Mouse (Mus musculus): Measurements from ENCODE around the gene Pvalb. TPM values are rescaled to one million over a fixed set of nuclear protein-coding genes. Genes with fewer than 3 reads are reported as not detected.

The Pvalb gene
- polyA plus RNA-seq, 1 experiment: not detected

GRCm38 (mm10) chr15:78165292-78165691 lies 40.9 kb downstream of the Pvalb start:
- Histone ChIP-seq H3K4me1 (ENCODE audit: control insufficient read depth, insufficient read depth, low read length) (no peaks in the 10 kb centered on the region), H3K27ac (ENCODE audit: insufficient read depth, low read length) (no peak overlapping the region), H3K4me3 (ENCODE audit: insufficient read depth, low read length) (no peak overlapping the region)
- no peak for TF ChIP-seq CTCF (IDR thresholded peaks at IDR 0.05; ENCODE audit: borderline replicate concordance, insufficient read depth, low read length)
- TF ChIP-seq POLR2A (IDR thresholded peaks at IDR 0.05; ENCODE audit: low read depth, low read length): no peak

- Histone ChIP-seq H3K27ac (ENCODE audit: insufficient read depth, low read length) (no peak overlapping the region), H3K4me1 (ENCODE audit: control insufficient read depth, insufficient read depth, low read length) (no peaks in the 10 kb centered on the region), H3K4me3 (ENCODE audit: insufficient read depth, low read length) (no peak overlapping the region)
- no peak for TF ChIP-seq POLR2A (IDR thresholded peaks at IDR 0.05; ENCODE audit: low read depth, low read length)
- no peak for TF ChIP-seq CTCF (IDR thresholded peaks at IDR 0.05; ENCODE audit: borderline replicate concordance, insufficient read depth, low read length)
Observed at GRCm38 (mm10) chr15:78164466-78164865, 41.7 kb downstream of the Pvalb start.

- H3K27ac ChIP-seq (ENCODE audit: insufficient read depth, low read length): no peak overlapping the region
- H3K4me1 ChIP-seq (ENCODE audit: control insufficient read depth, insufficient read depth, low read length): no peaks in the 10 kb centered on the region
- H3K4me3 ChIP-seq (ENCODE audit: insufficient read depth, low read length): no peak overlapping the region
- TF ChIP-seq POLR2A (IDR thresholded peaks at IDR 0.05; ENCODE audit: low read depth, low read length) (no peak), CTCF (IDR thresholded peaks at IDR 0.05; ENCODE audit: borderline replicate concordance, insufficient read depth, low read length) (no peak)
Observed at GRCm38 (mm10) chr15:78161946-78162345, 44.3 kb downstream of the Pvalb start.

GRCm38 (mm10) chr15:78158335-78158734 lies 47.9 kb downstream of the Pvalb start:
- H3K4me1 ChIP-seq (ENCODE audit: control insufficient read depth, insufficient read depth, low read length): no peaks in the 10 kb centered on the region
- no peak for TF ChIP-seq CTCF (IDR thresholded peaks at IDR 0.05; ENCODE audit: borderline replicate concordance, insufficient read depth, low read length)
- TF ChIP-seq POLR2A (IDR thresholded peaks at IDR 0.05; ENCODE audit: low read depth, low read length): no peak
- H3K4me3 ChIP-seq (ENCODE audit: insufficient read depth, low read length): no peak overlapping the region
- no peak overlapping the region for H3K27ac ChIP-seq (ENCODE audit: insufficient read depth, low read length)

GRCm38 (mm10) chr15:78157824-78158223 lies 48.4 kb downstream of the Pvalb start:
- no peak for TF ChIP-seq CTCF (IDR thresholded peaks at IDR 0.05; ENCODE audit: borderline replicate concordance, insufficient read depth, low read length)
- TF ChIP-seq POLR2A (IDR thresholded peaks at IDR 0.05; ENCODE audit: low read depth, low read length): no peak
- H3K4me3 ChIP-seq (ENCODE audit: insufficient read depth, low read length): no peak overlapping the region
- no peak overlapping the region for H3K27ac ChIP-seq (ENCODE audit: insufficient read depth, low read length)
- H3K4me1 ChIP-seq (ENCODE audit: control insufficient read depth, insufficient read depth, low read length): no peaks in the 10 kb centered on the region

GRCm38 (mm10) chr15:78157330-78157729 lies 48.9 kb downstream of the Pvalb start:
- H3K4me1 ChIP-seq (ENCODE audit: control insufficient read depth, insufficient read depth, low read length): no peaks in the 10 kb centered on the region
- no peak overlapping the region for H3K27ac ChIP-seq (ENCODE audit: insufficient read depth, low read length)
- no peak for TF ChIP-seq POLR2A (IDR thresholded peaks at IDR 0.05; ENCODE audit: low read depth, low read length)
- no peak for TF ChIP-seq CTCF (IDR thresholded peaks at IDR 0.05; ENCODE audit: borderline replicate concordance, insufficient read depth, low read length)
- no peak overlapping the region for H3K4me3 ChIP-seq (ENCODE audit: insufficient read depth, low read length)

GRCm38 (mm10) chr15:78155421-78155820 lies 50.8 kb downstream of the Pvalb start:
- no peaks in the 10 kb centered on the region for H3K4me1 ChIP-seq (ENCODE audit: control insufficient read depth, insufficient read depth, low read length)
- no peak overlapping the region for H3K4me3 ChIP-seq (ENCODE audit: insufficient read depth, low read length)
- no peak for TF ChIP-seq POLR2A (IDR thresholded peaks at IDR 0.05; ENCODE audit: low read depth, low read length)
- no peak for TF ChIP-seq CTCF (IDR thresholded peaks at IDR 0.05; ENCODE audit: borderline replicate concordance, insufficient read depth, low read length)
- no peak overlapping the region for H3K27ac ChIP-seq (ENCODE audit: insufficient read depth, low read length)

- H3K27ac ChIP-seq (ENCODE audit: insufficient read depth, low read length): no peak overlapping the region
- H3K4me3 ChIP-seq (ENCODE audit: insufficient read depth, low read length): no peak overlapping the region
- no peaks in the 10 kb centered on the region for H3K4me1 ChIP-seq (ENCODE audit: control insufficient read depth, insufficient read depth, low read length)
- TF ChIP-seq CTCF (IDR thresholded peaks at IDR 0.05; ENCODE audit: borderline replicate concordance, insufficient read depth, low read length): no peak
- TF ChIP-seq POLR2A (IDR thresholded peaks at IDR 0.05; ENCODE audit: low read depth, low read length): no peak
Observed at GRCm38 (mm10) chr15:78153045-78153775, 53.0 kb downstream of the Pvalb start.

GRCm38 (mm10) chr15:78148565-78148964 lies 57.6 kb downstream of the Pvalb start:
- TF ChIP-seq POLR2A (IDR thresholded peaks at IDR 0.05; ENCODE audit: low read depth, low read length) (no peak), CTCF (IDR thresholded peaks at IDR 0.05; ENCODE audit: borderline replicate concordance, insufficient read depth, low read length) (no peak)
- Histone ChIP-seq H3K4me3 (ENCODE audit: insufficient read depth, low read length) (no peak overlapping the region), H3K27ac (ENCODE audit: insufficient read depth, low read length) (no peak overlapping the region), H3K4me1 (ENCODE audit: control insufficient read depth, insufficient read depth, low read length) (no peaks in the 10 kb centered on the region)

Other genes with a start within 250 kb of the Pvalb start
- 2.4 and 3.9 TPM in 2 replicates for gene Foxred2, start 249.7 kb downstream of the Pvalb start, polyA plus RNA-seq (2011; ENCODE audit: insufficient read length, low read depth, missing spikeins)
- 193 and 194 TPM in 2 replicates for gene Eif3d, start 235.6 kb downstream of the Pvalb start, polyA plus RNA-seq (2011; ENCODE audit: insufficient read length, low read depth, missing spikeins)
- gene Cacng2, start 86.4 kb downstream of the Pvalb start, polyA plus RNA-seq (2011; ENCODE audit: insufficient read length, low read depth, missing spikeins): not detected in 2 replicates
- gene Ift27, start 32.3 kb downstream of the Pvalb start, polyA plus RNA-seq (2011; ENCODE audit: insufficient read length, low read depth, missing spikeins): 35.1 and 35.9 TPM in 2 replicates
- 1.3 TPM in 1 of 2 replicates, not detected in the other for gene Ncf4, start 38.4 kb upstream of the Pvalb start, polyA plus RNA-seq (2011; ENCODE audit: insufficient read length, low read depth, missing spikeins)
- gene Csf2rb2, start 99.3 kb upstream of the Pvalb start, polyA plus RNA-seq (2011; ENCODE audit: insufficient read length, low read depth, missing spikeins): 0.30 TPM in 1 of 2 replicates, not detected in the other
- 0.18 and 1.2 TPM in 2 replicates for gene Csf2rb, start 119.4 kb upstream of the Pvalb start, polyA plus RNA-seq (2011; ENCODE audit: insufficient read length, low read depth, missing spikeins)
- gene Tex33, start 189.5 kb upstream of the Pvalb start, polyA plus RNA-seq (2011; ENCODE audit: insufficient read length, low read depth, missing spikeins): not detected in 2 replicates
- 3.5 and 5.0 TPM in 2 replicates for gene Tst, start 199.5 kb upstream of the Pvalb start, polyA plus RNA-seq (2011; ENCODE audit: insufficient read length, low read depth, missing spikeins)
- 9.6 and 13.3 TPM in 2 replicates for gene Mpst, start 200.0 kb upstream of the Pvalb start, polyA plus RNA-seq (2011; ENCODE audit: insufficient read length, low read depth, missing spikeins)
- gene Kctd17, start 222.2 kb upstream of the Pvalb start, polyA plus RNA-seq (2011; ENCODE audit: insufficient read length, low read depth, missing spikeins): 90.6 and 110 TPM in 2 replicates

Data from embryonic fibroblast, embryonic 13.5 days (primary cell).